Mouse (Mus musculus): ENCODE measurements around the gene Lrch4.

DNA sequence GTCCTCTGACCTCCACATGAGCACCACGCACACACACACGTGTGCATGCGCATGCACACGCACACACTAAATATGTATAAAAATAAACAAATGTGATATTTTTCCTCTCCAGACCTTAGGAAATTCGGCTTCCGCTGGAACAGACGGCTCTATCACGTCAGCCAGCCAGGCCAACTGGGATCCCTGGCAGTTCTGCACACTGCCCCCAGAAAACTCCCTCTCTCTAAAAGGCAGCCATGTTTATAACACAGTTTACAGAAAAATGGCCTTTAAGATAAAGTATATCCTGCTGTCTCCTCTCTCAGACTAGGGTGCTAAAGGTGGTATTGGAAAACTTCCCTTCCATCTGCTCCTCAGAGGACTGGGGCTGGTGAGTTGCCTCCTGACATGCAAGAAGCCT, 48.9 kb downstream of the Lrch4 start:
- no peak for TF ChIP-seq POLR2A (IDR thresholded peaks at IDR 0.05; ENCODE audit: control insufficient read depth, extremely low read depth, insufficient read depth, low read length, poor library complexity)
- no peak for TF ChIP-seq CTCF (IDR thresholded peaks at IDR 0.05; ENCODE audit: borderline replicate concordance, control insufficient read depth, extremely low read depth, insufficient read depth, low read length, poor library complexity)
